Mouse (Mus musculus) heart, adult 2 months (tissue): ENCODE results near the gene Ubxn10.

Experiments
- CTCF ChIP-seq: fragments of 200-600 bp; IDR thresholded peaks from 2 replicates; pipeline ENCODE4 v1.8.1; 2022; ENCODE audit warnings: antibody characterized with exemption, mild to moderate bottlenecking, moderate library complexity
- POLR2A ChIP-seq: fragments of 200-500 bp; IDR thresholded peaks from 2 replicates; pipeline ENCODE4 v1.6.1; 2011; ENCODE audit warnings: mild to moderate bottlenecking, low read depth, low read length, control low read depth; ENCODE audit not compliant: insufficient read depth

DNA sequence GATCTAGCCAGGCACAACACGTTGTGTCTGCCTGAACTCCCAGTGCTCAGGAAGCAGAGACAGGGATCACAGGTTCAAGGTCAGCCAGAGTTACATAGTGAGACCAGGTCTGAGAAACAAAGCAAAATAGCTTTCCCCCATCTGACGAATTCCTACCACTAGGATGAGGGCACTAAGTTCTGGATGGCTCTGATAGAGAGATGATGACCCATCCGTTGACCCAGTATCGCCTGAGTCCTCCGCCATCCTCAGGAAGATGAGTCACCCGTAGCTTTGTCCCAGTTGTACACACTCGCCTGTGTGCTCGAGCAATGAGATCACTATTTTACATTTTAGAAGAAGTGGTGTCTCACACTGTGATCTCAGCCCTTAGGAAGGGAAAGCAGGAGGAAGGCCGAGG is 25.3 kb upstream of the Ubxn10 start:
- TF ChIP-seq CTCF (no peak), POLR2A (no peak)
